Mouse (Mus musculus): ENCODE measurements around the gene Il22ra2. TPM values are rescaled to one million over a fixed set of nuclear protein-coding genes. Genes with fewer than 3 reads are reported as not detected.

Gene Il22ra2
- total and polyA plus RNA-seq, 3 experiments = not detected

DNA sequence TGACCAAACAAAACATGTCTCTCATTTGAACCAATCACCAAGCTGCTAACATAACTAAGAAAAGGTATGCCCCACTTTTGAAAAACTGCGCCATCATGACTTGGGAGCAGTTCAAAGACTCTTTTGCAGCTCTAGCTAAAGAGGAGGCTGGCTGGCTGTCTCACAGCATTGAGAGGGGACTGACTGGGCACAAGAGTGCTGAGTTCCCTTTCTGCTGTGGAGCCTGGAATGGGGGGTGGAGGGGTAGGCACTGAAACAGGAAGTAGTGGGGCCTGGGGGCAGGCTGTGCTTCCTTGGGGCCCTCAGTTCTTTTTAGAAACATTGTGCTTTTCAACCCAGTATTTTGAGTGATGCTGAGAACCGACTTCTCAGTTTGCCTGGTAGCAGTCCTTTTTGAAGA lies 37.7 kb upstream of the Il22ra2 start:
- peak; percentile 89 for DNase-seq (ENCODE audit: low read depth, low spot score)
- Histone ChIP-seq H3K4me3 (ENCODE audit: control insufficient read depth in 1 of 2, insufficient read depth in 1 of 2, low read depth in 2 of 2, low read length in 2 of 2) (no peak overlapping the region), H3K27ac (ENCODE audit: control insufficient read depth, low read depth, low read length) (peak overlapping the region; percentile 92), H3K9me3 (replicated peaks; ENCODE audit: insufficient read depth, low read length) (no peaks in the 10 kb centered on the region), H3K9ac (ENCODE audit: control insufficient read depth, low read depth, low read length, poor library complexity, severe bottlenecking) (peak overlapping the region; percentile 33; the same call in 1 of the 2 replicates), H3K4me1 (ENCODE audit: control insufficient read depth in 1 of 2, insufficient read depth in 2 of 2, low read length in 2 of 2) (peaks cover 25 to 26% of the 10 kb centered on the region in 2 experiments), H3K36me3 (ENCODE audit: control insufficient read depth in 1 of 2, insufficient read depth in 2 of 2, low read length in 2 of 2) (peaks cover 0 to 35% of the 10 kb centered on the region in 2 experiments; a peak in 2 of 4 replicates), H3K79me2 (ENCODE audit: control insufficient read depth, insufficient read depth, low read length, poor library complexity) (no peaks in the 10 kb centered on the region), H3K27me3 (ENCODE audit: control insufficient read depth in 1 of 2, insufficient read depth in 2 of 2, low read length in 2 of 2) (no peaks in the 10 kb centered on the region)
- TF ChIP-seq MYC (IDR thresholded peaks at IDR 0.05; ENCODE audit: low read depth, low read length) (no peak), CHD1 (IDR thresholded peaks at IDR 0.05; ENCODE audit: low read depth, low read length) (no peak), ETS1 (IDR thresholded peaks at IDR 0.05; ENCODE audit: low read depth, low read length) (peak; percentile 50; the same call in 1 of the 2 replicates), TBP (IDR thresholded peaks at IDR 0.05; ENCODE audit: low read depth, low read length) (peak; percentile 73; the same call in 1 of the 2 replicates), MAZ (IDR thresholded peaks at IDR 0.05; ENCODE audit: low read depth, low read length) (peak; percentile 68; the same call in 1 of the 2 replicates), POLR2AphosphoS5 (IDR thresholded peaks at IDR 0.05; ENCODE audit: borderline replicate concordance, low read depth, low read length) (no peak), TCF12 (IDR thresholded peaks at IDR 0.05; ENCODE audit: low read depth, low read length) (peak; percentile 41; the same call in 1 of the 2 replicates), ZMIZ1 (IDR thresholded peaks at IDR 0.05; ENCODE audit: low read depth, low read length) (0 out of 2 replicates have a peak, but pooled peaks have one; percentile 22), SIN3A (IDR thresholded peaks at IDR 0.05; ENCODE audit: low read length) (0 out of 2 replicates have a peak, but pooled peaks have one; percentile 43), EP300 (IDR thresholded peaks at IDR 0.05; ENCODE audit: low read depth in 1 of 2, low read length in 2 of 2) (peak in 1 of 2 experiments; percentile 74; a peak in 2 of 4 replicates), MYB (IDR thresholded peaks at IDR 0.05; ENCODE audit: low read depth, low read length) (0 out of 2 replicates have a peak, but pooled peaks have one; percentile 24), ELF1 (IDR thresholded peaks at IDR 0.05; ENCODE audit: low read depth, low read length) (peak; percentile 71; the same call in 1 of the 2 replicates), SMC3 (IDR thresholded peaks at IDR 0.05; ENCODE audit: low read depth, low read length) (no peak), HCFC1 (IDR thresholded peaks at IDR 0.05; ENCODE audit: low read depth, low read length) (peak; percentile 69), RCOR1 (IDR thresholded peaks at IDR 0.05; ENCODE audit: low read depth, low read length) (0 out of 2 replicates have a peak, but pooled peaks have one; percentile 40), MXI1 (IDR thresholded peaks at IDR 0.05; ENCODE audit: low read depth, low read length) (0 out of 2 replicates have a peak, but pooled peaks have one; percentile 16), POLR2A (IDR thresholded peaks at IDR 0.05; ENCODE audit: control insufficient read depth in 1 of 2, insufficient read depth in 1 of 2, low read depth in 1 of 2, low read length in 2 of 2, poor library complexity in 1 of 2) (peak in 1 of 2 experiments; percentile 60; a peak in 2 of 4 replicates), GATA1 (IDR thresholded peaks at IDR 0.05; ENCODE audit: low read depth, low read length) (no peak)

DNA sequence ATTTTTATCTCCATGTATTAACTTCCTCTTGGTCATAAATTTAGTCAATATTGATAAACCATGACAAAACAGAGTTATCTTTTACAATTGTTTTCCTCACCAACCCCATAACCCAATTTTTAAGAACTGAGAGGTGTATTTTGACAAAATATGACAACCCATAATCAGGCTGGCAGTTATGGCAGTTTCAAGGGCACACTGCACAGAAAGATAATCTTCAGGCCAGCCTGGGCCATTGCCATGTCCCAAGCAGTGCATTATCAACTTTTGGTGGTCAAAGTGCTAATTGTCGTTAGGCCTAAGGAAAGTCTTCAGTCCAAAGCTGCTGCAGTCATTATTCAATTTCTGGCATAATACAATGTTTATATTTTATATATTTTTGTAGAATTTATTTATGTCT lies 37.0 kb upstream of the Il22ra2 start:
- Histone ChIP-seq H3K4me3 (ENCODE audit: control insufficient read depth in 1 of 2, insufficient read depth in 1 of 2, low read depth in 2 of 2, low read length in 2 of 2) (no peak overlapping the region), H3K36me3 (ENCODE audit: control insufficient read depth in 1 of 2, insufficient read depth in 2 of 2, low read length in 2 of 2) (peaks cover 0 to 37% of the 10 kb centered on the region in 2 experiments; a peak in 2 of 4 replicates), H3K9me3 (replicated peaks; ENCODE audit: insufficient read depth, low read length) (no peaks in the 10 kb centered on the region), H3K79me2 (ENCODE audit: control insufficient read depth, insufficient read depth, low read length, poor library complexity) (no peaks in the 10 kb centered on the region), H3K4me1 (ENCODE audit: control insufficient read depth in 1 of 2, insufficient read depth in 2 of 2, low read length in 2 of 2) (peaks cover 27 to 28% of the 10 kb centered on the region in 2 experiments), H3K9ac (ENCODE audit: control insufficient read depth, low read depth, low read length, poor library complexity, severe bottlenecking) (no peak overlapping the region), H3K27ac (ENCODE audit: control insufficient read depth, low read depth, low read length) (peak overlapping the region; percentile 92; the same call in 1 of the 2 replicates), H3K27me3 (ENCODE audit: control insufficient read depth in 1 of 2, insufficient read depth in 2 of 2, low read length in 2 of 2) (no peaks in the 10 kb centered on the region)
- DNase-seq (ENCODE audit: low read depth, low spot score) = peak; percentile 31
- peak; percentile 8; the same call in 1 of the 2 replicates for TF ChIP-seq MAFK (IDR thresholded peaks at IDR 0.05; ENCODE audit: borderline replicate concordance, low read depth, low read length)
- TF ChIP-seq TCF12 (IDR thresholded peaks at IDR 0.05; ENCODE audit: low read depth, low read length) = peak; percentile 68; the same call in 1 of the 2 replicates
- TF ChIP-seq E2F4 (IDR thresholded peaks at IDR 0.05; ENCODE audit: borderline replicate concordance, low read depth, low read length) = no peak
- TF ChIP-seq EP300 (IDR thresholded peaks at IDR 0.05; ENCODE audit: low read depth in 1 of 2, low read length in 2 of 2) = peak; percentile 80 to 95
- TF ChIP-seq MYB (IDR thresholded peaks at IDR 0.05; ENCODE audit: low read depth, low read length) = peak; percentile 98
- no peak for TF ChIP-seq JUND (IDR thresholded peaks at IDR 0.05; ENCODE audit: low read depth, low read length)
- TF ChIP-seq GATA1 (IDR thresholded peaks at IDR 0.05; ENCODE audit: low read depth, low read length) = peak; percentile 71; the same call in 1 of the 2 replicates
- TF ChIP-seq RCOR1 (IDR thresholded peaks at IDR 0.05; ENCODE audit: low read depth, low read length) = peak; percentile 39; the same call in 1 of the 2 replicates
- TF ChIP-seq ETS1 (IDR thresholded peaks at IDR 0.05; ENCODE audit: low read depth, low read length) = peak; percentile 69

Measured in MEL (cell line).